Mouse (Mus musculus) hindbrain, postnatal 0 days (tissue): ENCODE data around the gene Cep44. TPM values are rescaled to one million over a fixed set of nuclear protein-coding genes. Genes with fewer than 3 reads are reported as not detected.

Source experiments
- ATAC-seq: fragments of 200-750 bp; cut with Nextera tagmentation; 2 replicates; pipeline ENCODE4 v1.8.0; 2017; ENCODE audit warnings: mild to moderate bottlenecking, moderate TSS enrichment, moderate library complexity
- DNase-seq: peaks from one replicate; pipeline ENCODE4 v3.0.0-alpha.2; 2015; ENCODE audit warnings: low spot score
- H3K27ac ChIP-seq: fragments of 300-500 bp; sonication (generic); 2 replicates; pipeline ENCODE4 v1.5.1; 2014; ENCODE audit warnings: mild to moderate bottlenecking
- H3K27me3 ChIP-seq: fragments of 300-500 bp; sonication (generic); 2 replicates; pipeline ENCODE4 v1.6.1; 2014; ENCODE audit warnings: low read length, mixed read lengths; ENCODE audit not compliant: insufficient read depth
- H3K36me3 ChIP-seq: fragments of 300-500 bp; sonication (generic); 2 replicates; pipeline ENCODE4 v1.6.1; 2014; ENCODE audit warnings: low read length, mixed read lengths; ENCODE audit not compliant: insufficient read depth
- H3K4me1 ChIP-seq: fragments of 300-500 bp; sonication (generic); 2 replicates; pipeline ENCODE4 v1.6.1; 2014; ENCODE audit warnings: antibody characterized with exemption, low read length, mixed read lengths; ENCODE audit not compliant: insufficient read depth
- H3K4me2 ChIP-seq: fragments of 300-500 bp; sonication (generic); 2 replicates; pipeline ENCODE4 v1.6.1; 2014; ENCODE audit warnings: low read depth, mild to moderate bottlenecking, low read length, moderate library complexity, mixed read lengths
- H3K4me3 ChIP-seq: fragments of 300-500 bp; sonication (generic); 2 replicates; pipeline ENCODE4 v1.5.1; 2014; ENCODE audit warnings: low read length
- H3K9ac ChIP-seq: fragments of 300-500 bp; sonication (generic); replicated peaks from 2 replicates; pipeline ENCODE4 v1.6.1; 2014; ENCODE audit warnings: mild to moderate bottlenecking, low read length, moderate library complexity, mixed read lengths
- H3K9me3 ChIP-seq: fragments of 300-500 bp; sonication (generic); 2 replicates; pipeline ENCODE4 v1.6.1; 2016; ENCODE audit warnings: low read length, mixed read lengths
- CTCF ChIP-seq: IDR thresholded peaks from 2 replicates; pipeline ENCODE4 v1.5.1; 2016; ENCODE audit warnings: antibody characterized with exemption, control low read depth, low read depth
- WGBS: fragments of 180-500 bp; shearing (Covaris S2); extraction: QIAGEN DNeasy Blood & Tissue Kit; methylation state at CpG from one replicate; pipeline ENCODE4 v1.1.7; 2014; 5-methylcytosine and 5-hydroxymethylcytosine counted together
- polyA plus RNA-seq: library from polyadenylated mRNA; unstranded; fragments of >200 nt; fragmentation: Nextera tagmentation; extraction: Ambion mirVana; gene quantifications from 2 replicates; pipeline ENCODE4 v1.2.1, GENCODE M21; 2015
- total RNA-seq: library from RNA; depleted of rRNA; stranded (reverse); fragments of >200 nt; gene quantifications from 2 replicates; pipeline ENCODE4 v1.2.3, GENCODE M21; 2014

The Cep44 gene
- total and polyA plus RNA-seq, 2 experiments from 2014 or later = 19.6 to 20.6 TPM

- no peak overlapping the region for H3K9ac ChIP-seq
- WGBS = 9% methylated on average over 3 of the region's 3 CpGs
- H3K36me3 ChIP-seq = peaks cover 15% of the 10 kb centered on the region; the same call in 1 of the 2 replicates
- no peak overlapping the region for H3K27ac ChIP-seq
- no peaks in the 10 kb centered on the region for H3K27me3 ChIP-seq
- no peaks in the 10 kb centered on the region for H3K9me3 ChIP-seq
- TF ChIP-seq CTCF = peak; percentile 85
- no peaks in the 10 kb centered on the region for H3K4me1 ChIP-seq
- no peak overlapping the region for H3K4me2 ChIP-seq
- peak; percentile 84 for DNase-seq
- ATAC-seq = no peak
- H3K4me3 ChIP-seq = no peak overlapping the region
These were observed 20.5 kb downstream of the Cep44 start for GRCm38 (mm10) chr8:56530359-56530758.

- no peak overlapping the region for H3K4me2 ChIP-seq
- no peak for TF ChIP-seq CTCF
- peaks cover 12% of the 10 kb centered on the region; the same call in 1 of the 2 replicates for H3K36me3 ChIP-seq
- WGBS = 95% methylated on average over 6 of the region's 6 CpGs
- no peaks in the 10 kb centered on the region for H3K27me3 ChIP-seq
- no peak for DNase-seq
- no peak overlapping the region for H3K27ac ChIP-seq
- H3K9ac ChIP-seq = no peak overlapping the region
- no peak overlapping the region for H3K4me3 ChIP-seq
- no peaks in the 10 kb centered on the region for H3K9me3 ChIP-seq
- no peaks in the 10 kb centered on the region for H3K4me1 ChIP-seq
- no peak for ATAC-seq
These were observed 22.0 kb downstream of the Cep44 start for GRCm38 (mm10) chr8:56528869-56529268.

- H3K9me3 ChIP-seq = no peaks in the 10 kb centered on the region
- H3K27ac ChIP-seq = no peak overlapping the region
- ATAC-seq (no peak), DNase-seq (no peak)
- 85% methylated on average over 4 of the region's 4 CpGs for WGBS
- H3K4me3 ChIP-seq = no peak overlapping the region
- no peak overlapping the region for H3K4me2 ChIP-seq
- no peaks in the 10 kb centered on the region for H3K4me1 ChIP-seq
- no peak; the same call in 1 of the 2 replicates for TF ChIP-seq CTCF
- H3K9ac ChIP-seq = no peak overlapping the region
- no peaks in the 10 kb centered on the region for H3K36me3 ChIP-seq
- H3K27me3 ChIP-seq = no peaks in the 10 kb centered on the region
These were observed 29.8 kb downstream of the Cep44 start for GRCm38 (mm10) chr8:56521051-56521450.

- DNase-seq = no peak
- no peaks in the 10 kb centered on the region for H3K4me1 ChIP-seq
- H3K4me2 ChIP-seq = no peak overlapping the region
- TF ChIP-seq CTCF = no peak
- H3K9me3 ChIP-seq = no peaks in the 10 kb centered on the region
- 83% methylated on average over 2 of the region's 2 CpGs for WGBS
- H3K9ac ChIP-seq = no peak overlapping the region
- ATAC-seq = peak; percentile 29; the same call in 1 of the 2 replicates
- H3K36me3 ChIP-seq = no peaks in the 10 kb centered on the region
- H3K4me3 ChIP-seq = no peak overlapping the region
- H3K27me3 ChIP-seq = no peaks in the 10 kb centered on the region
- H3K27ac ChIP-seq = no peak overlapping the region
These were observed 30.6 kb downstream of the Cep44 start for GRCm38 (mm10) chr8:56520249-56520648.

GRCm38 (mm10) chr8:56518848-56519247 lies 32.0 kb downstream of the Cep44 start:
- 82% methylated on average over 6 of the region's 6 CpGs for WGBS
- ATAC-seq (no peak), DNase-seq (no peak)
- Histone ChIP-seq H3K4me1 (no peaks in the 10 kb centered on the region), H3K9me3 (no peaks in the 10 kb centered on the region), H3K36me3 (no peaks in the 10 kb centered on the region), H3K4me2 (no peak overlapping the region), H3K9ac (no peak overlapping the region), H3K27me3 (no peaks in the 10 kb centered on the region), H3K4me3 (no peak overlapping the region), H3K27ac (no peak overlapping the region)
- TF ChIP-seq CTCF = no peak

GRCm38 (mm10) chr8:56508952-56509479 lies 41.8 kb downstream of the Cep44 start:
- Histone ChIP-seq H3K27me3 (no peaks in the 10 kb centered on the region), H3K36me3 (no peaks in the 10 kb centered on the region), H3K4me1 (no peaks in the 10 kb centered on the region), H3K4me2 (no peak overlapping the region), H3K27ac (no peak overlapping the region), H3K9ac (no peak overlapping the region), H3K9me3 (no peaks in the 10 kb centered on the region), H3K4me3 (no peak overlapping the region)
- TF ChIP-seq CTCF = no peak
- 63% methylated on average over 4 of the region's 4 CpGs for WGBS
- no peak for DNase-seq
- ATAC-seq = 0 out of 2 replicates have a peak, but pooled peaks have one; percentile 32

GRCm38 (mm10) chr8:56508318-56508951 lies 42.4 kb downstream of the Cep44 start:
- Histone ChIP-seq H3K27ac (no peak overlapping the region), H3K36me3 (no peaks in the 10 kb centered on the region), H3K9ac (no peak overlapping the region), H3K4me1 (no peaks in the 10 kb centered on the region), H3K9me3 (no peaks in the 10 kb centered on the region), H3K4me2 (no peak overlapping the region), H3K27me3 (no peaks in the 10 kb centered on the region), H3K4me3 (no peak overlapping the region)
- DNase-seq (peak; percentile 6), ATAC-seq (peak; percentile 45; the same call in 1 of the 2 replicates)
- 51% methylated on average over 3 of the region's 3 CpGs for WGBS
- no peak for TF ChIP-seq CTCF
